Mouse (Mus musculus) forebrain, embryonic 11.5 days (tissue): ENCODE results near the gene Ttbk1. TPM values are rescaled to one million over a fixed set of nuclear protein-coding genes. Genes with fewer than 3 reads are reported as not detected.

Experiments used
- ATAC-seq: fragments of 200-750 bp; cut with Nextera tagmentation; replicated peaks from 2 replicates; pipeline ENCODE4 v1.8.0; 2017; ENCODE audit warnings: moderate TSS enrichment; ENCODE audit not compliant: low FRiP score
- DNase-seq: peaks from one replicate; pipeline ENCODE4 v3.0.0-alpha.2; 2017; ENCODE audit warnings: low spot score
- H3K27ac ChIP-seq: fragments of 300-500 bp; sonication (generic); 2 replicates; pipeline ENCODE4 v1.5.1; 2014; ENCODE audit warnings: low read depth, low read length
- H3K27me3 ChIP-seq: fragments of 300-500 bp; sonication (generic); 2 replicates; pipeline ENCODE4 v1.6.1; 2014; ENCODE audit warnings: mild to moderate bottlenecking, low read length, mixed read lengths; ENCODE audit not compliant: control insufficient read depth, insufficient read depth
- H3K36me3 ChIP-seq: fragments of 300-500 bp; sonication (generic); 2 replicates; pipeline ENCODE4 v1.6.1; 2014; ENCODE audit warnings: mild to moderate bottlenecking, low read length, moderate library complexity, mixed read lengths; ENCODE audit not compliant: control insufficient read depth, insufficient read depth
- H3K4me1 ChIP-seq: fragments of 300-500 bp; sonication (generic); replicated peaks from 2 replicates; pipeline ENCODE4 v1.6.1; 2014; ENCODE audit warnings: low read length, mixed read lengths; ENCODE audit not compliant: control insufficient read depth, insufficient read depth
- H3K4me2 ChIP-seq: fragments of 300-500 bp; sonication (generic); 2 replicates; pipeline ENCODE4 v1.6.1; 2014; ENCODE audit warnings: low read depth, mild to moderate bottlenecking, low read length, moderate library complexity, mixed read lengths; ENCODE audit not compliant: severe bottlenecking
- H3K4me3 ChIP-seq: fragments of 300-500 bp; sonication (generic); 2 replicates; pipeline ENCODE4 v1.5.1; 2014; ENCODE audit warnings: low read depth, low read length
- H3K9ac ChIP-seq: fragments of 300-500 bp; sonication (generic); 2 replicates; pipeline ENCODE4 v1.6.1; 2014; ENCODE audit warnings: low read length
- H3K9me3 ChIP-seq: fragments of 300-500 bp; sonication (generic); 2 replicates; pipeline ENCODE4 v1.6.1; 2016; ENCODE audit warnings: low read length, mixed read lengths; ENCODE audit not compliant: control insufficient read depth
- WGBS: fragments of 180-500 bp; shearing (Covaris S2); extraction: QIAGEN DNeasy Blood & Tissue Kit; methylation state at CpG from one replicate; pipeline ENCODE4 v1.1.7; 2014; 5-methylcytosine and 5-hydroxymethylcytosine counted together
- polyA plus RNA-seq: library from polyadenylated mRNA; unstranded; fragments of >200 nt; fragmentation: Nextera tagmentation; extraction: Ambion mirVana; gene quantifications from 2 replicates; pipeline ENCODE4 v1.2.1, GENCODE M21; 2014

Gene Ttbk1
- polyA plus RNA-seq, 1 experiment from 2014 or later = 3.5 TPM

GRCm38 (mm10) chr17:46419717-46420116, 67.8 kb downstream of the Ttbk1 start:
- no peak overlapping the region for H3K4me2 ChIP-seq
- no peak overlapping the region for H3K4me3 ChIP-seq
- H3K4me1 ChIP-seq = no peaks in the 10 kb centered on the region
- H3K9ac ChIP-seq = no peak overlapping the region
- H3K36me3 ChIP-seq = no peaks in the 10 kb centered on the region
- no peaks in the 10 kb centered on the region for H3K9me3 ChIP-seq
- no peaks in the 10 kb centered on the region for H3K27me3 ChIP-seq
- H3K27ac ChIP-seq = no peak overlapping the region
- ATAC-seq = no peak
- no peak for DNase-seq

DNA sequence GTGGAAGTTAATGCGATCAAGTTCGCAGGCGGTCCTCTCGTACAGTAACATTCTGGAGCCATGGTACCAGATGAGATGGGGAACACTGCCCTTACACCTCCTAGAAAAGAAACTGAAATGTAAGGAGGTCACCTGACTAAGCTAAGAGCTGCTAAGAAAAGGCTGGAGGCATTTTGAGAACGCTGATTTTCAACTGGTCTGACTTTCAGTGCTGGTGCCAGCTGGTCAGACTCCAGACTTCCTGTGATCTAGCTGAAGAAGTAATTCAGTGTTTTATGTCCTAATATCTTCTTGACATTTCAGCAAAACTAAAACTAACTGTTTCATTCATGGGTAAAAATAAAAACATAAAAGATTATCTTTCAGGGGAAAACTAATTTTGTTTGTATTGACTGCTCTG, 68.8 kb downstream of the Ttbk1 start:
- no peak for ATAC-seq
- no peak overlapping the region for H3K9ac ChIP-seq
- no peaks in the 10 kb centered on the region for H3K9me3 ChIP-seq
- H3K4me2 ChIP-seq = no peak overlapping the region
- H3K27me3 ChIP-seq = no peaks in the 10 kb centered on the region
- DNase-seq = no peak
- WGBS = 85% methylated on average over 5 of the region's 5 CpGs
- H3K4me1 ChIP-seq = no peaks in the 10 kb centered on the region
- no peak overlapping the region for H3K27ac ChIP-seq
- H3K36me3 ChIP-seq = no peaks in the 10 kb centered on the region
- H3K4me3 ChIP-seq = no peak overlapping the region

DNA sequence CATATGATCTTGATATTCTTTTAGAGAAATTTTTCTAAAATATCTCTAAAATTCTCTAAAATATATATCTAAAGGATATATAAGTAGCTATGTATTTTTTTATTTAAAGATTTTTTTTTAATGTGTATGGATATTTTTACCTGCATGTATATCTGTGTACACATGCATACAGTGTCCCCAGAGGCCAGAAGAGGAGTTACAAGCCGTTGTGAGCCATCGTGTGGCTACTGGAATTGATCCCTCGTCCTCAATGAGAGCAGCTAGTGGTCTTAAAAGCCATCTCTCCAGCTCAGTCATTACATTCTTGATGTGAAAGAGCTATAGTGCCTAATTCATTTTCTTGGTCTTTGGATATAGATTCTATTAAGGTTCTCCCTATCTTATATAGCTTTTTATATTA, 79.0 kb downstream of the Ttbk1 start:
- peaks cover 6% of the 10 kb centered on the region; the same call in 1 of the 2 replicates for H3K36me3 ChIP-seq
- WGBS = 38% methylated on average over 3 of the region's 3 CpGs
- H3K27me3 ChIP-seq = no peaks in the 10 kb centered on the region
- H3K9me3 ChIP-seq = no peaks in the 10 kb centered on the region
- ATAC-seq (no peak), DNase-seq (no peak)
- H3K4me3 ChIP-seq = no peak overlapping the region
- no peak overlapping the region for H3K27ac ChIP-seq
- H3K4me1 ChIP-seq = no peaks in the 10 kb centered on the region
- H3K9ac ChIP-seq = no peak overlapping the region
- H3K4me2 ChIP-seq = no peak overlapping the region

DNA sequence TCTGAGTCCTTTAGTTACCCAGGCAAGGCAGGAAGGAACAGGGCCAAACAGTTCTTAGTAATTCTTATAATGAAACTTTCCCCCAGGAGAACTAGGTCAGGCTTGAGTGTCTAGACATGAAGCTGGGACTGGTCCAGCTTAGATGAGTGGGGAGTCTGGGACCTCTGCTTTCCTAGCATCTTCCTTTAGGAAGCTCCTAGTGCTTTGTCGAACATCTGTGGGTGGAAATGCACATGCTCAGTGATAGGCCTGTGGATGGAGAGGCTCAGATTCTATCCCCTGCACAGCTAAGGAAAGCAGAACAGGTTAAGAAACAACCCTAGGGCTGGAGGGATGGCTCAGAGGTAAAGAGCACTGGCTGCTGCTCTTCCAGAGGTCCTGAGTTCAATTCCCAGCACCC, 92.8 kb downstream of the Ttbk1 start:
- Histone ChIP-seq H3K27me3 (no peaks in the 10 kb centered on the region), H3K4me1 (no peaks in the 10 kb centered on the region), H3K9ac (no peak overlapping the region), H3K4me2 (no peak overlapping the region), H3K9me3 (no peaks in the 10 kb centered on the region), H3K36me3 (no peaks in the 10 kb centered on the region; the same call in 1 of the 2 replicates), H3K27ac (no peak overlapping the region), H3K4me3 (no peak overlapping the region)
- no peak for DNase-seq
- 84% methylated on average over 1 of the region's 1 CpGs for WGBS
- no peak for ATAC-seq

DNA sequence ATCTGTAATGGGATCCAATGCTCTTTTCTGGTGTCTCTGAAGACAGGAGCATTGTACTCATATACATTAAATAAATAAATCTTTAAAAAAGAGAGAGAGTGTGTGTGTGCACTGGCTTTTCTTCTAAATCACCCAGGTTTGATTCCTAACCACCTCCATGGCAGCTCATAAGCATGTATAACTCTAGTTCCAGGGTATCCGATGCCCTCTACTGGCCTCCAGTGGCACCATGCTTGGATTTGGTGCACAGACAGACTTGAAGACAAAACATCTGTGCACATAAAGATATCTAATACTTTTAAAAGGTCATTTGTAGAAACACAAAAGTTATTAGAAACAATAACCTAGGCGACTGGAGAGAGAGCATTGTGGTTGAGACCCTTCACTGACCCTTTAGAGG, 94.5 kb downstream of the Ttbk1 start:
- DNase-seq (peak; percentile 67), ATAC-seq (no peak)
- no peaks in the 10 kb centered on the region for H3K4me1 ChIP-seq
- 55% methylated on average over 2 of the region's 2 CpGs for WGBS
- H3K9ac ChIP-seq = no peak overlapping the region
- no peak overlapping the region for H3K4me2 ChIP-seq
- no peaks in the 10 kb centered on the region for H3K9me3 ChIP-seq
- no peak overlapping the region for H3K27ac ChIP-seq
- no peak overlapping the region for H3K4me3 ChIP-seq
- H3K27me3 ChIP-seq = no peaks in the 10 kb centered on the region
- H3K36me3 ChIP-seq = peaks cover 3% of the 10 kb centered on the region; the same call in 1 of the 2 replicates

Other genes starting within 250 kb of the Ttbk1 start
- 111 and 118 TPM in 2 replicates for gene Polr1c, start 239.6 kb downstream of the Ttbk1 start, polyA plus RNA-seq
- 57.8 and 75.5 TPM in 2 replicates for gene Yipf3, start 239.6 kb downstream of the Ttbk1 start, polyA plus RNA-seq
- 2.3 and 3.8 TPM in 2 replicates for gene Lrrc73, start 234.1 kb downstream of the Ttbk1 start, polyA plus RNA-seq
- 62.6 and 63.4 TPM in 2 replicates for gene Tjap1, start 204.6 kb downstream of the Ttbk1 start, polyA plus RNA-seq
- gene Dlk2, start 190.3 kb downstream of the Ttbk1 start, polyA plus RNA-seq = 1.2 and 1.5 TPM in 2 replicates
- 7.3 and 8.3 TPM in 2 replicates for gene Abcc10, start 159.3 kb downstream of the Ttbk1 start, polyA plus RNA-seq
- 16.4 and 17.0 TPM in 2 replicates for gene Zfp318, start 103.9 kb downstream of the Ttbk1 start, polyA plus RNA-seq
- gene Crip3, start 58.7 kb downstream of the Ttbk1 start, polyA plus RNA-seq = 0.28 and 0.52 TPM in 2 replicates
- gene Slc22a7, start 49.2 kb downstream of the Ttbk1 start, polyA plus RNA-seq = not detected in 2 replicates
- 87.6 and 89.0 TPM in 2 replicates for gene Dnph1, start 9.0 kb upstream of the Ttbk1 start, polyA plus RNA-seq
- gene Cul9, start 58.7 kb upstream of the Ttbk1 start, polyA plus RNA-seq = 3.4 and 4.0 TPM in 2 replicates
- gene Srf, start 68.5 kb upstream of the Ttbk1 start, polyA plus RNA-seq = 5.0 and 5.2 TPM in 2 replicates
- 40.8 and 43.3 TPM in 2 replicates for gene Ptk7, start 141.8 kb upstream of the Ttbk1 start, polyA plus RNA-seq
- 34.9 and 35.8 TPM in 2 replicates for gene Klc4, start 158.3 kb upstream of the Ttbk1 start, polyA plus RNA-seq
- gene Mrpl2, start 158.6 kb upstream of the Ttbk1 start, polyA plus RNA-seq = 111 and 117 TPM in 2 replicates
- 34.4 and 34.9 TPM in 2 replicates for gene Cul7, start 162.7 kb upstream of the Ttbk1 start, polyA plus RNA-seq
- gene Rrp36, start 186.7 kb upstream of the Ttbk1 start, polyA plus RNA-seq = 61.0 and 64.1 TPM in 2 replicates
- 167 and 187 TPM in 2 replicates for gene Mea1, start 191.1 kb upstream of the Ttbk1 start, polyA plus RNA-seq
- 117 and 129 TPM in 2 replicates for gene Klhdc3, start 193.2 kb upstream of the Ttbk1 start, polyA plus RNA-seq
- 140 TPM in 2 replicates for gene Ppp2r5d, start 217.4 kb upstream of the Ttbk1 start, polyA plus RNA-seq
- gene Pex6, start 223.8 kb upstream of the Ttbk1 start, polyA plus RNA-seq = 21.4 and 22.7 TPM in 2 replicates
- 0.36 and 0.80 TPM in 2 replicates for gene Gnmt, start 241.5 kb upstream of the Ttbk1 start, polyA plus RNA-seq